Mouse (Mus musculus): Measurements from ENCODE around the gene Grem1.

DNA sequence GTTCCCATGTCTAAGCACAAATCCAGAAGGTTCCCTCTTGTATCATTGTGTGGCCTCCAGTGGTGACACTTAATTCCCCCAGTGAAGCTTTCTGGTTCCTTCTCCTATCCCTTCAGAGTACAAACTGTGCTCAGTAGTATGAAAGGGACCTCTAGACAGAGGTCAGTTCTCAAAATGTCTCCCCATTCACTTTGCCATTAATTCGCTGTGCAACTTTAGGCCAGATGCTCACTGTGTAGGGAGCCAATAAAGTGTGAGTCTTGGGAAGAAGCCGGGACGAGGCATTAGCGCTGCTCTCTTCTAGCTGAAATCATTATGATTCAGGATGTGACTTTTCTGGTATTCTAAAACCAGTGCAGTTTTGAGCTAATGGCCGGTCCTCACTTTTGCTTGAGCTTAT, 61.8 kb downstream of the Grem1 start:
- TF ChIP-seq CTCF (IDR thresholded peaks at IDR 0.05; ENCODE audit: low read depth) (no peak), EP300 (IDR thresholded peaks at IDR 0.05; ENCODE audit: low read depth) (no peak)
